Mouse (Mus musculus) cortical plate, adult 2 months (tissue): Measurements from ENCODE around the gene Rps3a1.
"Not testable (repeated sequence)": the region's sequence is repeated elsewhere in the genome, so short reads cannot be mapped to it uniquely, and the experiment has no call there.

ENCODE experiments used
- CTCF ChIP-seq: fragments of 200-500 bp; IDR thresholded peaks from 2 replicates; pipeline ENCODE4 v1.5.1; 2011; ENCODE audit warnings: mild to moderate bottlenecking, control low read depth, low read length; ENCODE audit not compliant: insufficient read depth; ENCODE audit errors: extremely low read depth
- POLR2A ChIP-seq: fragments of 200-500 bp; IDR thresholded peaks from 2 replicates; pipeline ENCODE4 v1.6.1; 2011; ENCODE audit warnings: mild to moderate bottlenecking, low read length, control low read depth; ENCODE audit not compliant: insufficient read depth; ENCODE audit errors: extremely low read depth

DNA sequence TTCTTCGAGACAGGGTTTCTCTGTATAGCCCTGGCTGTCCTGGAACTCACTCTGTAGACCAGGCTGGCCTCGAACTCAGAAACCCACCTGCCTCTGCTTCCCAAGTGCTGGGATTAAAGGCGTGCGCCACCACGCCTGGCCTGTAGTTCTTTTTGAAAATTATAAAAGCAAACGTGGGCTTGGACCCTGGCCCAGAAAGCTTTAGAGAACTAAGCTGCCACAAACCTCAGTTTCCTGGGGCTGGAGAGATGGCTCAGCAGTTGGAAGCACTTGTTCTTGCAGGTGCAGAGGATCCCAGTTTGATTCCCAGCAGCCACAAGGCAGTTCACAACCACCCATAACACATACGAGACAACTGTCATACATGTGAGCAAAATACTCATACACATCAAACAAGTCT, 38.1 kb downstream of the Rps3a1 start:
- not testable (repeated sequence) for TF ChIP-seq CTCF, POLR2A
